Mouse (Mus musculus) fat pad, adult 2 months (tissue): ENCODE measurements around the gene Tspan5.
A peak's percentile ranks its signal among the peaks of the same experiment; 100 is the strongest.

ENCODE experiments used
- DNase-seq: peaks from one replicate; pipeline ENCODE4 v3.0.0-alpha.2; 2011; ENCODE audit warnings: low read depth, low spot score; ENCODE audit errors: extremely low read depth

Gene Tspan5

GRCm38 (mm10) chr3:138770650-138771331 lies 28.8 kb downstream of the Tspan5 start:
- DNase-seq, result no peak

GRCm38 (mm10) chr3:138771549-138772333 lies 29.7 kb downstream of the Tspan5 start:
- DNase-seq, result no peak

- DNase-seq, result no peak
Observed at GRCm38 (mm10) chr3:138773871-138774606, 32.0 kb downstream of the Tspan5 start.

GRCm38 (mm10) chr3:138774607-138774943 lies 32.6 kb downstream of the Tspan5 start:
- DNase-seq, result no peak

GRCm38 (mm10) chr3:138775926-138776715 lies 34.1 kb downstream of the Tspan5 start:
- DNase-seq, result no peak

GRCm38 (mm10) chr3:138781492-138781891 lies 39.5 kb downstream of the Tspan5 start:
- no peak for DNase-seq

GRCm38 (mm10) chr3:138783859-138784640 lies 42.1 kb downstream of the Tspan5 start:
- no peak for DNase-seq

GRCm38 (mm10) chr3:138784641-138785025 lies 42.6 kb downstream of the Tspan5 start:
- DNase-seq, result peak; percentile 19

GRCm38 (mm10) chr3:138787758-138788488 lies 45.9 kb downstream of the Tspan5 start:
- DNase-seq, result no peak

- no peak for DNase-seq
Observed at GRCm38 (mm10) chr3:138788489-138788850, 46.5 kb downstream of the Tspan5 start.

- no peak for DNase-seq
Observed at GRCm38 (mm10) chr3:138789275-138789674, 47.3 kb downstream of the Tspan5 start.

- no peak for DNase-seq
Observed at GRCm38 (mm10) chr3:138794533-138794932, 52.5 kb downstream of the Tspan5 start.

GRCm38 (mm10) chr3:138795951-138796350 lies 54.0 kb downstream of the Tspan5 start:
- no peak for DNase-seq

GRCm38 (mm10) chr3:138796583-138796982 lies 54.6 kb downstream of the Tspan5 start:
- no peak for DNase-seq

GRCm38 (mm10) chr3:138800664-138801411 lies 58.8 kb downstream of the Tspan5 start:
- DNase-seq, result no peak

- no peak for DNase-seq
Observed at GRCm38 (mm10) chr3:138801661-138802060, 59.7 kb downstream of the Tspan5 start.

- DNase-seq, result no peak
Observed at GRCm38 (mm10) chr3:138802722-138803443, 60.9 kb downstream of the Tspan5 start.

- DNase-seq, result no peak
Observed at GRCm38 (mm10) chr3:138803444-138804085, 61.6 kb downstream of the Tspan5 start.
